Mouse (Mus musculus) adrenal gland, postnatal 25 days (tissue): ENCODE measurements at regions not wholly inside any gene's neighbourhood (a gene's known extent, or its start where the extent isn't known, plus 50 kb on each side); places are given as distances from the start of the nearest gene placed in this dataset.

Experiments
- DNase-seq: peaks from one replicate; pipeline ENCODE4 v3.0.0; 2021; ENCODE audit warnings: mixed read lengths

DNA sequence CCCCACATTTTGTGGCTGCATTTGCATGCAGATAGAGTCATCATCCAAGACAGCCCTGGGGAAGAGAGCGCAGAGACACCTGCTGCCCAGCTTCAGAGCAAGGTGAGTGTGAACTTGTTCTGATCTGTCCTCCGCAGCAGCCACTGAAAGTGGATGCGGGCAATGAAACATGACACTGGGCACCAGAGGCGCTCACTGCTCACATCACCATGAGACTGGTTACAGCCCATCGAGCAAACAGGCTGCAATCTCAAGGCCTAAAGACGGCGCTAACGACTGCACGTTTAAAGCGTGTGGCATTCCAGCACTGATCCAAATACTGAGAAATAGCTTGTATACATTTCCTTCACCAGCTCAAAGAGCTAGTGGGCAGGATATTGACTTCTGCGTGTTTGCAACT, 65.8 kb downstream of the Barhl2 start:
- DNase-seq = no peak

DNA sequence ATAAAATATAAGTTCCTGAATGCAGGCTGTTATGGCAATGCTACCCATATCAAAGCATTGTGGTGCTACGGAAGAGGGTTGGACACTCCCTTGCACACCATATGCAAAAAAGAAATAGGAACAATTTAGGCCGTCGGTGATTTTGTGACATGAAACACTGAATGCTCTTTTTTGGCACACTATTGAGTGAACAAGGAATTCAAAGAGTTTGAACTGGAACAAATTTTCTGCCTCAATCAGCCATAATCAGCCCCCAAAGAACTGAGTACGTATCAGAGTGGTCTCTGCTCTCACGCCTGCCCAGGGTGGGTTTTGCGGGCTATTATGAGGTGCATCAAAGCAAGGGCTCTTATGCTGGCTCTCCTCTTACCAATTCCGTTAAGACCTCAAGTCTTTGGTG, 71.3 kb downstream of the Barhl2 start:
- DNase-seq = no peak

- no peak for DNase-seq
Observed at GRCm38 (mm10) chr5:106385838-106386237, 72.1 kb downstream of the Barhl2 start.

DNA sequence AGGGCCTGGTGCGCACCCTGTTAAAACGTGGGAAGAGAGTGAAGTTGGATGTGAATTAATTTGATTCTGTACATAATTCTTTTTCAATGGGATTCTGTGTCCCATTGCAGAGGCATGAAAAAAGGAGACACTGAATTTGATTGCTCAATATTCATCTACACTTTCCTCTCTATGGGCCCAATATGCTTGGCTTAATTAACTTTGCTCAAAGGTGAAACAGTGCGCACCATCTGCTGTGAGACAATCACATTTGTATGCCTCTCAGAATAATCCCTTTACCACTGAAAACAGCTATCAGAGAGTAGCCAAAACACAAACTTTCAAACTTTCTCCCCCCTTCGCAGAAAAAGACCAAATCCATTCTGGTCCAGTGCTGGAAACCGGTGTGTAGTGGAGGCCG, 72.7 kb downstream of the Barhl2 start:
- no peak for DNase-seq

DNA sequence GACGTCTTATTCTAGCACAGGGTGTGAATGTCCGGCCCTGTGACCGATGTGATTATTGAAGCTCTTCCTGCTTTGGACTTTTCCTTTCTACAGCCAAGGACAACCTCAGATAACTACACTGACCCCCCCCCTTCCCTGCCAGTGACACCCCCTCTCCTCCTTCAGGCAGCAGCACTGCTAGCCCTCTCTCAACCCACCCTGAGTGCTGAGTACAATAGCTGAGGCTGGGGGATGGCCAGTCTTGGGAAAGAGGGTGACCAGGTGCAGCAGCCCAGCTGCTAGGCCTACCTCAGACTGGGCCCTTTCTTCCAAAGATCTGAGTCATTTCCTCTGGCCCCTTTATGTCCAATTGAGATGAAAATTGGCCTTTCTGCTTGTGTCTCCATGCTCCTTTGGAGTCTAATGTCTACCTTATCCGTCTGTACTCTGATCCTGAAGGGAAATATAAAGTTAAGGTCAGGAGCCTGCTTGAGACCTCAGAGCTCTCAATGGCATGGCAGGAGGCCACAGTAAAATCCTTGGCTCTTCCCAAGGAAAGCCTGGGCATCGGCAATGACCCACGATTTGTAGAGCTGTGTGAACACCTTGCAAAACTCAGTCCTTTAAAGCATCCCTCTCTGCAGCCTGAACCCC, 73.7 kb downstream of the Barhl2 start:
- DNase-seq = no peak

- DNase-seq = peak; percentile 30
Observed at GRCm38 (mm10) chr5:106381919-106382318, 76.0 kb downstream of the Barhl2 start.

DNA sequence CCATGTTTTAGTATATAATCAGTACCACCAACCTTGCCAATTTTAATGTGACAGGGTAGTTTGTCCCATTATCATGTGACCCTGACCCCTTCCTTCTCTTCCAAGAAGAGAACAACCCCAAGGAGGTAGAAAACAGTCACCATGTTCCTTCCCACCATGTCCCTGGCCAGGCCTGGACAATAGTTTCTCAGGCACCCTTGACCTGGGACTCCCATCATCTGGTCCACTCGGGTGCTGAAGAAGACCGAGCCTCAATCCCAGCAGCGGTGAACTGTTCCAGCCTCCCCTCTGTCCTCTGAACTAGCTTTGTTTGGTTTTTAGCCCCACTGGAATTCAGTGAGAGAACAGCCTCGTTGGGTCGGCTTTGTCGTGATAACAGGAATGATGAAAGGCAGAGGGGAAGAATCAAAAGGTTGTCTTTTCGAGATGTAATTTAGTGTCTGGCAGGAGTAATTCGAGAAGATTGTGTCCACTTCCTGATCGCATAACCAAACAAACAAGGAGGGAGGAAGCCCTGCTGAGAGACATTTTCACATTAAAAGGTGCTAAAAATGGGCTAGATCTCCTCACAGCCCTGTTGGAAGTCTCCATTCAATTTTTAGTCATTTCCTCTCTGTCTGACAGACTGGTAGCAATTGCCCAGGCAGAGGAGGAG, 77.2 kb downstream of the Barhl2 start:
- DNase-seq = no peak

DNA sequence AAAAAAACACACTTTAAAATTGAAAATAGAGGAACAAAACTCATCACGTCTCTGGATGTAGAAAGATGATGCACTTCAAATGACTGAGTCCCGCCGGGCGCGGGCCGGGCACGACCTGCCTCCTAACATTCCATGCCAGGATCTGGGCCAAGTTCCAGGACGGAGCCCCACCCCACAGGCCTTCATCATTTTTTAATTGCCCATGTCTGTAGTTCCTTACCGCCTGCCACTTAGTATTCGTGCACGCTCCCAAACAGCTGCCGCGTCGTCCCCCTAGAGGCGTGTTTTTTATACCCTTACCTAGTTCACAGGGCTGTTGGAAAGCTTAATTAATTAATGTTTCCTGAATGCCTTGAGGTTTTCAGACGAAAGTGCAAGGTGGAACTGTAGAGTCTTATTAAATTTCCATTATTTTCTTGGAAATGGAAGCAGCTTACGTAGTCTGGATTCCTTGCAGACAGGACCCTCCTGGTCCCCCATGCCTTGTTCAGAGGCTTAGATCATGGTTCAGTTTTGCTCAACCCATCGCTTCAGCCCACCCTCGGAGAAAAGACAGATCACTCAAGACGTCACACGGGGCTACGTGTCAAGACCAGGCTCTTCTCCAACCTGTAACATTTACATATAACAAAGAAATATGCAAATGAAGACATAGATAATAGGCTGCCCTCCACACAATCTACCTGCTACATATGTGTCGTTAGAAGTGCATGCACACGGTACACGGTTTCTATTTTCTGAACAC, 81.0 kb downstream of the Barhl2 start:
- DNase-seq = no peak

GRCm38 (mm10) chr5:106367831-106368230, 90.1 kb downstream of the Barhl2 start:
- no peak for DNase-seq

DNA sequence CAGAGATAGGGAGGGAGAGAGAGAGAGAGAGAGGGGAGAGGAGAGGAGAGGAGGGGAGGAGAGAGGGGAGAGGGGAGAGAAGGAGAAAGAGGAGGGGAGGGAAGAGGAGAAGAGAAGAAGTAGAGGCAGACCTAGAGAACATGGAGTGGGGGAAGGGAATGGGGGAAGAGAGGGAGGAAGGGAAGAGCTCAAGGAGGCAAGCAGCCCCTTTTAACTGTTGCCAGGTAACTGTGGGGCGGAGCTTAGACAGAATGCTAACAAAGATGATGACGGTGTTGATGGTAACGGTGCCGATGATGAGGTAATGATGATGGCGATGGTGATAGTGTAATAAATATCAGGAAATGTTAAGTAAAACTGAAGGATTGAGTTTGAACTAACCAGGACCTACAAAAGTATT, 90.7 kb downstream of the Barhl2 start:
- DNase-seq = no peak

DNA sequence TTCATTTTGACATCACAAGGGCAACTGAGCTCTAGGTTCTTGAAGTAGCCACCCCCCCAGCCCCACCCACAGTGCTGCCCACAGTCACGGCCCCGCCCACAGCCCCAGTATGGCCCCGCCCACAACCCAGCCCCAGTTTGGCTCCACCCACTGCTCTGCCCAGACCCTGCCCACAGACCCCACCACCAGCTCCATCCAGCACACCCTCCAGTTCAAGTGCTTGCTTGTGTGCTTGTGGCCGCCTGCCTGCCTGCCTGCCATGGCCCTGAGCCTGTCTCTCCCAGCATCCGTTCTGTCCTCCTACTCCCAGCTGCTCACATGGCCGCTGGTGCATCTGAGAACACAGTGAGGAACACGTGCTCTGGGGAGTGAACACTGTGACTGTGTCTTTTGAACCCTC, 92.0 kb downstream of the Barhl2 start:
- no peak for DNase-seq

DNA sequence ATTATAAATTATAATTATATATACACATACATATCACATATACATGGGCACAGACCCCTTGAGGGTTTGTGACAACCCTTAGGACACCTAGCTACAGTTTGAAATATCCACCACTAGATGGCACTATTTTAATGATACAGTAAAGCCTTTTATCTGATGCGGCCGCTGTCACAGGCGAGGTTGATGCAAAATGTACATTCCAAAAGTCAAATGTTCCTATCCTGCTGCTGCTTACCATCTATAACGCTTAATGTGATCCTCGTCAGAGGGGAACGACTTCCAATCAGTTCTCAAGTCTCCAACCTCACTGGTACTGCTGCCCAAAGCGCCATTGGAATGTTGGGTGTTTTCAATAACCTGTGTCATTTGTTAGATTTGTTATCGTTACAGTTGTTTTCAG, 92.9 kb downstream of the Barhl2 start:
- DNase-seq = no peak

DNA sequence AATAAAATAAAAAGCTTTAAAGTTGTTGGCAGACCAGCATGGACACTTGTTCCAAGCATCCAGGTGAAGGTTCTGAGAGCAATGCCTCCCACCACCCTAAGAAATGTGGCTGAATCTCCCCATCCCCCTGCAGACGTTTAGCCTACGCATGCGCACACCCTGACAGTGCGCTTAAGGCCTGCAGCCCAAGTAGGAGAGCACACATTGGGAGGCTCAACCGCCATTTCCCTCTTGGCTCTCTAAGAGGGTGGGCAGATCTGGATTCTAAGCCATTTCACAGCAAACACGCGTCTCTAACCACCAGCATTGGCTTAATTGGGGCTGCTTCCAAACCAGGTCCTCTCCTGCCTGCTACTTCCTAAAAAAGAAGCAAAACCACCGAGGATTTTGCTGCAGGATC, 106.6 kb downstream of the Barhl2 start:
- DNase-seq = no peak

- DNase-seq = no peak
Observed at GRCm38 (mm10) chr5:106349851-106350515, 108.0 kb downstream of the Barhl2 start.

- DNase-seq = no peak
Observed at GRCm38 (mm10) chr5:106344308-106344707, 113.7 kb downstream of the Barhl2 start.

DNA sequence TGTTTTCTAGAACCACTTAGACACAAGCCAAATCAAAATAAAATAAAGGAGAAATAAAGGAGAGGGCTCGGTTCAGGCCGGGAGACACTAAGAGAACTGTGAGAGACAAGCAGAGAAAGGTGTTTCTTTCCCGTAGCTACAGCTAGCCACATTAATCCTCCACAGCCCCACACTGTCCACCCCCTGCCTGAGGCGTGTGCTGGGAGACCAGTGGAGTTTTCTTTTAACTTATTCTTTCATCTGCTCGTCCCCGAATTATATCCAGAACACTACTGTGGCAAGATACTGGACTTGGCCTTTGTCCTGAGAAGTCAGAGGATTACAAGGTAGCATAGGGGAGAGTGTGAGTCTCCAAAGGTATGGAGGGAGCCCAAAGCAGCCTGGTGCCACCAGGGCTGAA, 114.4 kb downstream of the Barhl2 start:
- DNase-seq = no peak

DNA sequence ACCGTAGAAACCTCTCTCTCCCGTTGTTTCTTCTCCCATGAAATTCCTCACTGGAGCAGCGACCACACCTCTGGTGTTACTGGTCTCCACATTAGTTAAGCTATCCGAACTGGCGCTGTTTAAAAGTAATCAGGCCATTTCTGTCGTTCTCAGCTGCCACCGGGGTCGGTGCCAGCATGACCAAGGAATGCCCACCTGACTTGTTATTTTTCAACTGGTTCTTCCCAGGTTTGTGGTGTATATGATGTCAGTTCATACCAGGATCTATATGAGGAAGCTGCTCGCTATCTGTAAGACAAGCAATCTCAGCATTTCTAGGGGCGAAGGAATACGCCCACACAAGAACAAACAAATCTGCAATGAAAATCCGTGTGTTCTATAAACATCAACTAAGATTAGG, 116.6 kb downstream of the Barhl2 start:
- DNase-seq = no peak

GRCm38 (mm10) chr5:106335639-106336038, 122.3 kb downstream of the Barhl2 start:
- no peak for DNase-seq

DNA sequence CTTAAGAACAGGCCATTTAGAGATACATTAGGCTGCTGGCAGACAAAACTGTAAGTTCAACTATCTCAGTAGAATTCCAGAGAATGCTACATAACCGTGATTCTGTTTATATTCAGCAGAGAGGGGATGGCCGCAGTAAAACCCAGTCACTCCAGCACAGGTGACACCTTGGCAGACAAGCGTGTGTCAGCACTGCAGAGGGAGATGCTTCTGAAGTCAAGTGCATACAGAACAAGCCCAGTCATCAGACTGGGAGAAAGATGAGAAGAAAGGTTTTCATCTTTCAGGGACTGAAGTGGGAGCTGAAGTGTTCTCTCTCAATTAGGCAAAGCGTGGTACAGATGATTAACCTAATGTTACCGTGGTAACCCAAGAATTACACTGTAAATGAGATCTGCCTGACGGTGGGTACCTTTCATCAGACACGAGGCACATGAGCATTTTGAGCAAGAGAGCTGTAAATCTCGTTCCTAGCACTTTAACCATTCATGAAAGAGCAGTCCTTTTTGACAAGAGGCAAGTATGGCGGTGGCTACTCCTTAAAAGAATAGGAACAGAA, 130.3 kb downstream of the Barhl2 start:
- DNase-seq = no peak

GRCm38 (mm10) chr5:106322574-106323215, 135.3 kb downstream of the Barhl2 start:
- no peak for DNase-seq

DNA sequence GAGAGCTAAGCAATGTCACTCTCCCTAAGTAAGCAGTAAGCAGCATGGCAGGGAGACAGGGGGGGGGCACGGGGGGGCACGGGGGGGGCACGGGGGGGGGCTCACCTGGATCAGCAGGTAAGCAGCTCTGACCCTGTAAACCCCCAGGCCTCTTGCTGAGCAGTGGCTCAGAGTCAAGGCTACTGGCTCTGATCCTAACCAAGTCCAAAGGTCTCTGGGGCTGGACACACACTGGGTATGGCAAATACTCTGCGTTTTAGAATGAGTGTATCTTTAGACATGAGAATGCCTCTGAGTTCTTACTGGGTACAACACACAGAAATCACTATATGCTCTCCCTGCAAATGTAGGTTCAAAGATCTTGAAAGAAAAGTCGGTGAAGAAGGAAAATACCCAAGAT, 136.5 kb downstream of the Barhl2 start:
- no peak for DNase-seq

- no peak for DNase-seq
Observed at GRCm38 (mm10) chr5:106321023-106321422, 136.9 kb downstream of the Barhl2 start.
